Comparison of ENCODE assay signal across 10 mouse cellular contexts in the genomic region with DNA sequence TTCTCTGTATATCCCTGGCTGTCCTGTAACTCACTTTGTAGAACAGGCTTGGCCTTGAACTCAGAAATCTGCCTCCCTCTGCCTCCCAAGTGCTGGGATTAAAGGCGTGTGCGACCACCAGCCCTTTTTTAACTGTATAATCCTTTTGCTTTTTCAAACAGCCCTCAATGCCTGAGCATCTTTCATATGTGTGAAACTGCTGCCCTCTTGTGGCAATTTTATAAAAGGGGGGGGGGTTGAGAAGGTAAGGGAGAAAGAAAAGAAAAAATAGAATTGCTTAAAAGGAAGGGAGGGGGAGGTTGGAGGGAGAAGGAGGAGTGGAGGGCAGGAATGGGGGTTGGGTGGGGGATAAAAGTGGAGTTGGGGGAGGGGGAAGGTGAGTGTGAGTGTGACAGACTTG. TPM values are rescaled to one million over a fixed set of nuclear protein-coding genes. Genes with fewer than 3 reads are reported as not detected.
DNase-seq lines count a peak whose midpoint lies in the region; ATAC-seq lines count a peak whose summit lies in the region.
"Had no signal": no experiment of that assay in that cellular context is flagged by ENCODE, and none has a peak within 500 bp of the region (broad histone marks: within the 10 kb centered on the region; RNA-seq: fewer than 3 reads in every experiment).

No protein-coding gene starts in this region.

- H3K27ac ChIP-seq in midbrain, embryonic 16.5 days (ENCODE audit: low read length) = no peak overlapping the region

- H3K9ac ChIP-seq in midbrain, embryonic 16.5 days (ENCODE audit: low read depth, low read length) = no peak overlapping the region

- H3K4me3 ChIP-seq in midbrain, embryonic 16.5 days (ENCODE audit: low read depth, low read length) = no peak overlapping the region

- ATAC-seq in midbrain, embryonic 16.5 days = peak; percentile 73; the same call in 1 of the 2 replicates

- no peaks in the 10 kb centered on the region for H3K4me1 ChIP-seq in midbrain, embryonic 16.5 days (ENCODE audit: control insufficient read depth, insufficient read depth, low read length)

- H3K9me3 ChIP-seq in midbrain, embryonic 16.5 days (replicated peaks; ENCODE audit: control insufficient read depth, low read length, poor library complexity, severe bottlenecking) = no peaks in the 10 kb centered on the region

- intact Hi-C loops in gastrocnemius, postnatal 36 days (cut with DNase I) = no loop called here

- WGBS in midbrain, embryonic 16.5 days = 0% methylated on average over 2 of the region's 2 CpGs

- DNase-seq in cerebellum, postnatal 10 days = peak; percentile 67 to 72
- DNase-seq in cerebellum, adult 11 months = no peak
- DNase-seq in ES-CJ7 (ENCODE audit: low read depth, low spot score) = peak; percentile 55
- DNase-seq in fibroblast of lung, adult 2 months (ENCODE audit: low read depth) = peak; percentile 20
- peak; percentile 34 for DNase-seq in kidney, postnatal 14 days
- no peak for DNase-seq in right cerebral cortex, postnatal 36 days (ENCODE audit: low spot score in 2 of 2)
- DNase-seq in gastrocnemius, postnatal 36 days = no peak

- H3K36me3 ChIP-seq in midbrain, embryonic 16.5 days (ENCODE audit: control insufficient read depth, insufficient read depth, low read length) = no peaks in the 10 kb centered on the region

- no peak overlapping the region for H3K4me2 ChIP-seq in midbrain, embryonic 16.5 days (ENCODE audit: low read length)

- H3K27me3 ChIP-seq in midbrain, embryonic 16.5 days (ENCODE audit: control insufficient read depth, insufficient read depth, low read depth, low read length) = no peaks in the 10 kb centered on the region

RNA-seq across cellular contexts. Expression of a gene that starts 1.0 kb away (rescaled TPM):
- 1.4 and 1.5 TPM in 2 replicates for polyA plus RNA-seq in midbrain, embryonic 16.5 days (2015; fragmentation: Nextera tagmentation; extraction: Ambion mirVana)
- total RNA-seq in gastrocnemius, postnatal 36 days (2021) = not detected
- total RNA-seq: heart, postnatal 14 days had no signal
- polyA plus RNA-seq: stomach, embryonic 14.5 days had no signal

RNA-seq across cellular contexts. Expression of a gene that starts 11.2 kb away (rescaled TPM):
- polyA plus RNA-seq in midbrain, embryonic 16.5 days (2015; fragmentation: Nextera tagmentation; extraction: Ambion mirVana) = 2.6 and 2.7 TPM in 2 replicates
- total RNA-seq in gastrocnemius, postnatal 36 days (2021) = 10 to 100 TPM; 16.3 to 20.3 TPM

RNA-seq across cellular contexts. Expression of a gene that starts 26.8 kb away (rescaled TPM):
- 22.2 and 23.3 TPM in 2 replicates for polyA plus RNA-seq in midbrain, embryonic 16.5 days (2015; fragmentation: Nextera tagmentation; extraction: Ambion mirVana)
- 10 to 100 TPM; 11.5 to 12.7 TPM for total RNA-seq in gastrocnemius, postnatal 36 days (2021)

Comparison
In these comparisons a context has a peak if more than half of its experiments do, and no peak if none do; other contexts are left out.
1. DNase-seq: peak in cerebellum, postnatal 10 days (2 of 2), ES-CJ7 (single experiment), fibroblast of lung, adult 2 months (single experiment) and kidney, postnatal 14 days (single experiment); none in cerebellum, adult 11 months (single experiment), right cerebral cortex, postnatal 36 days (0 of 2) and gastrocnemius, postnatal 36 days (0 of 2).